In the genomic region with DNA sequence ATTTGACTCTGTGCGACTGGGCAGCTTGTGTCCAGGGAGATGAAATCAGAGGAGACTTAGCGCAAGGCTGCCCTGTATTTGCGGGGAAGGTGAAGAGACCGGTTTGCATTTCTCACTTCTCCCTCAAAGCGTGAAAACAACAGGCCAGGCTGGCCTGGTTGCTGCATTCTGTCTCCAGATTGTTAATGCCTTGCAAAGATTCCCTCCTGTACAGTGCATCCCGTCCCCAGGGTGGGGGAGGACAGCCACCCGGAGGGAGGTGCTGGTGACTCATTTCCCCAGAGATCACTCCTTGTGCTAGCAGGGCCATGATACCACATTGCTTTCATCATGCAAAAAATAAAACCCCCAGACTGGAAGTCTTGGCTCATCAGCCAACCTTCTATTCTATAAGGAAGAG, we compare ENCODE assay signal across 17 mouse cellular contexts. TPM values are rescaled to one million over a fixed set of nuclear protein-coding genes. Genes with fewer than 3 reads are reported as not detected.
DNase-seq lines count a peak whose midpoint lies in the region; ATAC-seq and TF ChIP-seq lines count a peak whose summit lies in the region.
"Had no signal": no experiment of that assay in that cellular context is flagged by ENCODE, and none has a peak within 500 bp of the region (broad histone marks: within the 10 kb centered on the region; RNA-seq: fewer than 3 reads in every experiment).

No protein-coding gene starts in this region.

- H3K4me3 ChIP-seq in forebrain, embryonic 12.5 days (replicated peaks) = no peak overlapping the region
- no peak overlapping the region for H3K4me3 ChIP-seq in forebrain, embryonic 16.5 days (replicated peaks; ENCODE audit: low read length)
- no peak overlapping the region for H3K4me3 ChIP-seq in left cerebral cortex, adult 2 months
- H3K4me3 ChIP-seq: intestine, embryonic 15.5 days; midbrain, embryonic 12.5 days had no signal

- intact Hi-C loops in left cerebral cortex, adult 2 months (cut with DNase I) = loop anchor here (5.0 kb wide), 2 partner anchors 78 to 138 kb away; a partner anchor contains a TSS

- ATAC-seq in forebrain, embryonic 12.5 days (ENCODE audit: low FRiP score) = no peak
- no peak for ATAC-seq in forebrain, embryonic 16.5 days
- ATAC-seq in granulocyte monocyte progenitor cell, adult 5-6 weeks (replicated peaks; ENCODE audit: poor library complexity, severe bottlenecking) = 0 out of 2 replicates have a peak, but pooled peaks have one; percentile 17
- ATAC-seq: intestine, embryonic 15.5 days; lung, postnatal 0 days; Patski had no signal

- H3K27me3 ChIP-seq in forebrain, embryonic 12.5 days = peaks cover 22% of the 10 kb centered on the region; the same call in 1 of the 2 replicates
- H3K27me3 ChIP-seq in forebrain, embryonic 16.5 days (replicated peaks; ENCODE audit: control insufficient read depth, insufficient read depth, low read length) = no peaks in the 10 kb centered on the region
- H3K27me3 ChIP-seq: intestine, embryonic 15.5 days; Patski had no signal

- H3K4me2 ChIP-seq in forebrain, embryonic 12.5 days = no peak overlapping the region
- H3K4me2 ChIP-seq in forebrain, embryonic 16.5 days (ENCODE audit: low read length) = no peak overlapping the region
- H3K4me2 ChIP-seq: intestine, embryonic 15.5 days; liver, embryonic 11.5 days; midbrain, embryonic 12.5 days had no signal

- DNase-seq in ovary, adult 18-20 months (ENCODE audit: low spot score) = peak; percentile 53
- DNase-seq in ovary, postnatal 10 days (ENCODE audit: low spot score) = no peak
- DNase-seq in MN1 (ENCODE audit: low spot score) = peak; percentile 79
- no peak for DNase-seq in left cerebral cortex, adult 2 months (ENCODE audit: extremely low spot score in 1 of 2, low spot score in 2 of 2)
- no peak for DNase-seq in cerebellum, postnatal 25 days
- DNase-seq: cerebellum, adult 18-20 months had no signal

- peak overlapping the region; percentile 15; the same call in 1 of the 2 replicates for H3K27ac ChIP-seq in forebrain, embryonic 12.5 days
- no peak overlapping the region for H3K27ac ChIP-seq in forebrain, embryonic 16.5 days (ENCODE audit: low read length)
- no peak overlapping the region for H3K27ac ChIP-seq in left cerebral cortex, adult 2 months
- H3K27ac ChIP-seq: intestine, embryonic 15.5 days; midbrain, embryonic 12.5 days had no signal

- no peaks in the 10 kb centered on the region for H3K36me3 ChIP-seq in forebrain, embryonic 12.5 days (replicated peaks)
- H3K36me3 ChIP-seq in forebrain, embryonic 16.5 days (ENCODE audit: control insufficient read depth, insufficient read depth) = no peaks in the 10 kb centered on the region
- H3K36me3 ChIP-seq: intestine, embryonic 15.5 days; midbrain, embryonic 12.5 days had no signal

- no peaks in the 10 kb centered on the region for H3K9me3 ChIP-seq in forebrain, embryonic 12.5 days
- no peaks in the 10 kb centered on the region for H3K9me3 ChIP-seq in forebrain, embryonic 16.5 days (ENCODE audit: control insufficient read depth, low read length)
- H3K9me3 ChIP-seq: intestine, embryonic 15.5 days; midbrain, embryonic 12.5 days had no signal

- no peak overlapping the region for H3K9ac ChIP-seq in forebrain, embryonic 12.5 days
- no peak overlapping the region for H3K9ac ChIP-seq in forebrain, embryonic 16.5 days (replicated peaks; ENCODE audit: low read depth, low read length)
- H3K9ac ChIP-seq: intestine, embryonic 15.5 days; midbrain, embryonic 12.5 days had no signal

- H3K4me1 ChIP-seq in forebrain, embryonic 12.5 days = peaks cover 20% of the 10 kb centered on the region
- no peaks in the 10 kb centered on the region; the same call in none of the 2 replicates for H3K4me1 ChIP-seq in forebrain, embryonic 16.5 days (replicated peaks; ENCODE audit: control insufficient read depth, insufficient read depth, low read length)

- no peak for TF ChIP-seq CTCF in left cerebral cortex, adult 2 months (IDR thresholded peaks at IDR 0.05)

- WGBS in forebrain, embryonic 12.5 days = 53% methylated on average over 7 of the region's 7 CpGs
- 52% methylated on average over 7 of the region's 7 CpGs for WGBS in forebrain, embryonic 16.5 days

RNA-seq across cellular contexts. Expression of a gene that starts 33.5 kb away (rescaled TPM):
- not detected in 2 replicates for polyA plus RNA-seq in forebrain, embryonic 12.5 days (2016; fragmentation: Nextera tagmentation; extraction: Ambion mirVana)
- polyA plus RNA-seq in forebrain, embryonic 16.5 days (2015; fragmentation: Nextera tagmentation; extraction: Ambion mirVana) = not detected in 2 replicates
- total RNA-seq in granulocyte monocyte progenitor cell, adult 5-6 weeks (2014; fragmentation: Nextera tagmentation) = not detected in 2 replicates
- not detected in 2 replicates for total RNA-seq in granulocyte monocyte progenitor cell, adult 5-6 weeks (2017)
- not detected for total RNA-seq in left cerebral cortex, adult 2 months (2021)
- total RNA-seq: heart, adult 18-20 months; heart, postnatal 10 days had no signal
- polyA plus RNA-seq: intestine, embryonic 15.5 days; large intestine, adult 2 months; liver, embryonic 11.5 days; lung, postnatal 0 days; midbrain, embryonic 12.5 days had no signal

Comparison
In these comparisons a context has a peak if more than half of its experiments do, and no peak if none do; other contexts are left out.
1. DNase-seq: peak in ovary, adult 18-20 months (single experiment) and MN1 (single experiment); none in ovary, postnatal 10 days (single experiment), left cerebral cortex, adult 2 months (0 of 2) and cerebellum, postnatal 25 days (0 of 2).